Mouse (Mus musculus) c-Kit-negative CD71-positive TER-119-positive erythroid progenitor cells, embryonic 14.5 days (primary cell): Measurements from ENCODE around the gene Olfr1076.
"Not testable (repeated sequence)": the region's sequence is repeated elsewhere in the genome, so short reads cannot be mapped to it uniquely, and the experiment has no call there.

Experiments used
- DNase-seq: peaks from one replicate; pipeline ENCODE4 v3.0.0-alpha.2; 2013; ENCODE audit warnings: low read depth, low spot score

Gene Olfr1076

GRCm38 (mm10) chr2:86508161-86508560, at the start of gene Olfr1076:
TSS of gene Olfr1076 (plus strand) at chr2:86508461.
- no peak for DNase-seq

- DNase-seq = no peak
Measured at GRCm38 (mm10) chr2:86460434-86460833, 47.8 kb upstream of the Olfr1076 start.

GRCm38 (mm10) chr2:86464442-86465109, 43.7 kb upstream of the Olfr1076 start:
- no peak for DNase-seq

GRCm38 (mm10) chr2:86487286-86487685, 21.0 kb upstream of the Olfr1076 start, which contains the start of gene Olfr228:
TSS of gene Olfr228 (minus strand) at chr2:86487386.
- DNase-seq = no peak

GRCm38 (mm10) chr2:86530991-86531390, 22.7 kb downstream of the Olfr1076 start:
- no peak for DNase-seq

GRCm38 (mm10) chr2:86542380-86542779, 34.1 kb downstream of the Olfr1076 start, which contains the start of gene Olfr1079:
TSS of gene Olfr1079 (minus strand) at chr2:86542480.
- DNase-seq = no peak

GRCm38 (mm10) chr2:86558135-86558534, 49.9 kb downstream of the Olfr1076 start, which contains the start of gene Olfr1080:
TSS of gene Olfr1080 (minus strand) at chr2:86558235.
- not testable (repeated sequence) for DNase-seq
